Mouse (Mus musculus): ENCODE data around the gene Gng13.

DNA sequence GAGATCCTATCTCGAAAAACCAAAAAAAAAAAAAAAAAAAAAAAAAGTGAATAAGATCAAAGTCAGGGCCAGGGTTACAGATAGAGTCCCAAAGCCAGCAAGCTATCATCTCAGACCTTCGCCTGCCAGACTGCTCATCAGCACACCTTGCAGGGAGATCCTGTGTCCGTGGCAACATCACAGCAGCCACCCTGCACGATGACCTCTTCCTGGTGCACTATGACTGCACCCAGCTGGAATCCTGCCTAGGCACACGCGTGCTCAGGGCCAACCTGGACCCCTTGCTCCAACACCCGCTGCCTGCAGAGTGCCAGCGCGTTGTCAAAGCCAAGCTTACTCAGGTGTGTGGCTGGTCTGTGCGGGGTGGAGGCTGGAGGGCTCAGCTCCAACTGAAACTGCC, 27.3 kb downstream of the Gng13 start:
- no peak for TF ChIP-seq GATA1 (IDR thresholded peaks at IDR 0.05; ENCODE audit: low read length)
- no peak; the same call in 2 of the 3 replicates for TF ChIP-seq TAL1 (IDR thresholded peaks at IDR 0.05; ENCODE audit: low read length)
